Mouse (Mus musculus): ENCODE measurements around the gene Nrarp. TPM values are rescaled to one million over a fixed set of nuclear protein-coding genes. Genes with fewer than 3 reads are reported as not detected.

Gene Nrarp
- total and polyA plus RNA-seq, 3 experiments: 0.20 to 3.1 (median 0.35) TPM

DNA sequence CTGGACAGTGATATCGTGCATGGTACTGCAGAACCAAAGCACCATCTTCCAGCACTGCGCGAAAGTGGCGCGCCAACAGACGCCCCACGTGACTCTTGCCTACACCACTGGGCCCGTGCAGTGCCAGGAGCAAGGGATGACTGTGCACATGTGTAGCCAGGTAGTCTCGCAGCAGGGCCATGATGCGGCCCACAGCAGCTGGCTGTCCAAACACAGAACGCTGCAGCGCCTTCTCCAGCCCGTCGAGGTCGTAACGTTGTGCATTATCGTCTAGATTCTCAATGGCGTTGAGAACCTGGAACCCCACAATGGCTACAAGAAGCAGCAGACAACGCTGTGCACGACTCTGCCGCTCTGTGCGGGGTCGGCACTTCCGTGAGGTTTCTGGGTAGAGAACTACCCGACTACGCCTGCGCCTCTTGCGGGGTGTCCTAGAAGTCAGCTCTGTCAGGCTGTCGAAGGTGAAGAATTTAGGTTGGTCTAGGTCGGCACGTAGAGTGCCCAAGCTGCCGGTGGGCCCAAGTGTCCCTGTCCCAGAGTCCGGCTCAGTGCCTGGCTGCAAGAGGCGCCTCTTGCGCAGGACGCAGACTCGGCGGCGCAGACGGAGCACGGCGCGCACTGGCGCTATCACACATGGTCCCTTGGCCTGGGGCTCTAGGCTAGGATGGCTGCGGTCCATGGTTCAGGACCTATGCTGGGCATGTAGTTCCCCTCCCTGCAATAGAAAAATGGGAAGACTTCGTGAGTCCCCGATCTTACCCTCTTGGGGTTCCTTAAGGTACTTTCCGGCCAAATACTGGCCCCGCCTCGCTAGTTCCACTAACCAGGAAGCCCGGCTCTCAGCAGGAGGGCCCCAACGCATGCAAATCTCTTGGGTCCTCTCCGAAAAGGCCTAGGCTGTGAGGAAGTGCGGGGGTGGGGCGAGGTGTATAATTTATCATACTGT, 14.9 kb downstream of the Nrarp start:
- H3K4me3 ChIP-seq (replicated peaks in 1 of 3; ENCODE audit: low read depth in 2 of 3, low read length in 2 of 3, poor library complexity in 1 of 3): peak overlapping the region; percentile 61 to 98 (median 83)
- peak; percentile 96 for DNase-seq (ENCODE audit: extremely low read depth)
- H3K36me3 ChIP-seq (replicated peaks in 1 of 2; ENCODE audit: control insufficient read depth in 1 of 2, insufficient read depth in 1 of 2, low read length in 1 of 2): peaks cover 15 to 49% of the 10 kb centered on the region in 2 experiments
- in situ Hi-C loops (cut with MboI; ENCODE audit: low pct_ligation_motif_present, low pct_unique_long_range_greater_than_20kb, low sequenced_read_pairs): no loop called here
- peaks cover 16% of the 10 kb centered on the region for H3K79me2 ChIP-seq (replicated peaks; ENCODE audit: control insufficient read depth, extremely low read depth, insufficient read depth, poor library complexity, severe bottlenecking)
- peaks cover 14 to 36% of the 10 kb centered on the region in 2 experiments for H3K4me1 ChIP-seq (ENCODE audit: control insufficient read depth in 1 of 2, insufficient read depth in 2 of 2)
- H3K9me3 ChIP-seq (replicated peaks; ENCODE audit: low read length): no peaks in the 10 kb centered on the region
- peak overlapping the region; percentile 98 for H3K27ac ChIP-seq (ENCODE audit: insufficient read depth, low read depth)
- TF ChIP-seq ZMIZ1 (IDR thresholded peaks at IDR 0.05; ENCODE audit: low read depth, low read length): peak; percentile 53; the same call in 1 of the 2 replicates
- no peak for TF ChIP-seq JUN (IDR thresholded peaks at IDR 0.05; ENCODE audit: insufficient read depth, low read depth, low read length)
- peak; percentile 59 for TF ChIP-seq SIN3A (IDR thresholded peaks at IDR 0.05; ENCODE audit: low read length)
- no peak for TF ChIP-seq ZC3H11A (IDR thresholded peaks at IDR 0.05; ENCODE audit: low read depth, low read length)
- TF ChIP-seq E2F4 (IDR thresholded peaks at IDR 0.05; ENCODE audit: insufficient replicate concordance, low read depth, low read length): no peak
- no peak for TF ChIP-seq CHD1 (IDR thresholded peaks at IDR 0.05; ENCODE audit: low read depth, low read length)
- no peak for TF ChIP-seq CTCF (conservative IDR thresholded peaks at IDR 0.05 in 1 of 2, IDR thresholded peaks at IDR 0.05 in 1 of 2; ENCODE audit: low read depth in 2 of 2, low read length in 2 of 2)
- peak; percentile 48; the same call in 1 of the 2 replicates for TF ChIP-seq UBTF (IDR thresholded peaks at IDR 0.05; ENCODE audit: low read depth, low read length)
- TF ChIP-seq TBP (conservative IDR thresholded peaks at IDR 0.05; ENCODE audit: low read depth, low read length): no peak
- TF ChIP-seq TCF12 (IDR thresholded peaks at IDR 0.05; ENCODE audit: low read depth, low read length): peak; percentile 54
- peak; percentile 77 for TF ChIP-seq USF1 (IDR thresholded peaks at IDR 0.05; ENCODE audit: low read depth, low read length)
- no peak for TF ChIP-seq MAFK (IDR thresholded peaks at IDR 0.05; ENCODE audit: insufficient replicate concordance, low read length)
- TF ChIP-seq JUND (conservative IDR thresholded peaks at IDR 0.05; ENCODE audit: low read depth, low read length): no peak
- TF ChIP-seq CHD2 (IDR thresholded peaks at IDR 0.05; ENCODE audit: low read length): peak; percentile 83
- TF ChIP-seq SMC3 (IDR thresholded peaks at IDR 0.05; ENCODE audit: low read depth, low read length): no peak
- no peak for TF ChIP-seq KAT2A (IDR thresholded peaks at IDR 0.05; ENCODE audit: insufficient replicate concordance, low read length)
- TF ChIP-seq MAX (IDR thresholded peaks at IDR 0.05; ENCODE audit: low read length): peak; percentile 82
- peak; percentile 75 for TF ChIP-seq NRF1 (IDR thresholded peaks at IDR 0.05; ENCODE audit: low read depth, low read length)
- no peak for TF ChIP-seq ZKSCAN1 (IDR thresholded peaks at IDR 0.05; ENCODE audit: borderline replicate concordance, low read depth, low read length)
- TF ChIP-seq BHLHE40 (IDR thresholded peaks at IDR 0.05; ENCODE audit: low read depth, low read length): peak; percentile 91
- TF ChIP-seq MXI1 (IDR thresholded peaks at IDR 0.05; ENCODE audit: low read depth, low read length): peak; percentile 68
- peak; percentile 41 for TF ChIP-seq POLR2A (IDR thresholded peaks at IDR 0.05; ENCODE audit: low read depth, low read length)
- TF ChIP-seq HCFC1 (IDR thresholded peaks at IDR 0.05; ENCODE audit: low read depth, low read length): peak; percentile 70
- peak; percentile 53 for TF ChIP-seq IRF4 (IDR thresholded peaks at IDR 0.05; ENCODE audit: low read depth, low read length)
- no peak for TF ChIP-seq GABPA (IDR thresholded peaks at IDR 0.05; ENCODE audit: insufficient replicate concordance, low read depth, low read length)
- TF ChIP-seq ZNF384 (IDR thresholded peaks at IDR 0.05; ENCODE audit: low read depth, low read length): no peak
- peak; percentile 73 for TF ChIP-seq MEF2A (IDR thresholded peaks at IDR 0.05; ENCODE audit: borderline replicate concordance, low read depth, low read length)
- no peak for TF ChIP-seq POLR2AphosphoS2 (IDR thresholded peaks at IDR 0.05; ENCODE audit: low read depth, low read length)
- TF ChIP-seq ELF1 (IDR thresholded peaks at IDR 0.05; ENCODE audit: low read depth, low read length): peak; percentile 95
- no peak for TF ChIP-seq RAD21 (IDR thresholded peaks at IDR 0.05; ENCODE audit: low read depth, low read length)
- TF ChIP-seq USF2 (conservative IDR thresholded peaks at IDR 0.05; ENCODE audit: low read depth, low read length): no peak; the same call in 1 of the 2 replicates
- TF ChIP-seq ETS1 (conservative IDR thresholded peaks at IDR 0.05; ENCODE audit: low read depth, low read length): peak; percentile 74
- no peak for TF ChIP-seq PAX5 (IDR thresholded peaks at IDR 0.05; ENCODE audit: low read length)
- TF ChIP-seq RCOR1 (conservative IDR thresholded peaks at IDR 0.05; ENCODE audit: low read depth, low read length): no peak; the same call in 1 of the 2 replicates
- TF ChIP-seq NELFE (IDR thresholded peaks at IDR 0.05; ENCODE audit: low read depth, low read length): no peak; the same call in 1 of the 2 replicates
- peak; percentile 78 for TF ChIP-seq MYC (IDR thresholded peaks at IDR 0.05; ENCODE audit: low read depth, low read length)
- no peak; the same call in 1 of the 2 replicates for TF ChIP-seq EP300 (IDR thresholded peaks at IDR 0.05; ENCODE audit: low read length)
- TF ChIP-seq MAZ (IDR thresholded peaks at IDR 0.05; ENCODE audit: low read depth, low read length): peak; percentile 79
- no peaks in the 10 kb centered on the region for H3K27me3 ChIP-seq (replicated peaks)
- dilution Hi-C loops (cut with MboI; ENCODE audit: extremely low pct_ligation_motif_present, extremely low pct_unique_long_range_greater_than_20kb, low sequenced_read_pairs): no loop called here
- H3K9ac ChIP-seq (ENCODE audit: insufficient read depth, low read depth): peak overlapping the region; percentile 95
- H3K4me2 ChIP-seq (ENCODE audit: insufficient read depth, low read depth, poor library complexity, severe bottlenecking): peak overlapping the region; percentile 99

Data from CH12.LX (cell line).